Mouse (Mus musculus): ENCODE measurements around the gene Apba2.

- TF ChIP-seq POLR2A (IDR thresholded peaks at IDR 0.05; ENCODE audit: insufficient read length, low read depth) = no peak
- TF ChIP-seq MYOD1 (IDR thresholded peaks at IDR 0.05; ENCODE audit: control insufficient read depth in 1 of 3, insufficient read length in 2 of 3, low read depth in 2 of 3) = no peak
- no peak for TF ChIP-seq MAX (IDR thresholded peaks at IDR 0.05; ENCODE audit: low read depth)
- TF ChIP-seq MYOG (IDR thresholded peaks at IDR 0.05; ENCODE audit: control insufficient read depth in 1 of 3, insufficient read depth in 1 of 3, insufficient read length in 2 of 3, low read depth in 2 of 3) = no peak
- TF ChIP-seq USF1 (IDR thresholded peaks at IDR 0.05; ENCODE audit: low read depth) = no peak
Measured at GRCm38 (mm10) chr7:64576519-64576951, 75.0 kb downstream of the Apba2 start.

Measured in myocyte (in vitro differentiated cells).